Mouse (Mus musculus) cortical plate, adult 2 months (tissue): Measurements from ENCODE around the gene Ccdc8. TPM values are rescaled to one million over a fixed set of nuclear protein-coding genes. Genes with fewer than 3 reads are reported as not detected.

Source experiments
- H3K27ac ChIP-seq: fragments of 200-500 bp; 2 replicates; pipeline ENCODE4 v1.5.1; 2012; ENCODE audit warnings: low read length, control low read depth, inconsistent platforms; ENCODE audit not compliant: insufficient read depth
- H3K4me1 ChIP-seq: fragments of 200-500 bp; 2 replicates; pipeline ENCODE4 v1.6.1; 2011; ENCODE audit warnings: low read length; ENCODE audit not compliant: control insufficient read depth, insufficient read depth
- H3K4me3 ChIP-seq: fragments of 200-500 bp; 2 replicates; pipeline ENCODE4 v1.5.1; 2011; ENCODE audit warnings: mild to moderate bottlenecking, low read length, control low read depth; ENCODE audit not compliant: insufficient read depth
- CTCF ChIP-seq: fragments of 200-500 bp; IDR thresholded peaks from 2 replicates; pipeline ENCODE4 v1.5.1; 2011; ENCODE audit warnings: mild to moderate bottlenecking, control low read depth, low read length; ENCODE audit not compliant: insufficient read depth; ENCODE audit errors: extremely low read depth
- POLR2A ChIP-seq: fragments of 200-500 bp; IDR thresholded peaks from 2 replicates; pipeline ENCODE4 v1.6.1; 2011; ENCODE audit warnings: mild to moderate bottlenecking, low read length, control low read depth; ENCODE audit not compliant: insufficient read depth; ENCODE audit errors: extremely low read depth
- polyA plus RNA-seq: library from polyadenylated mRNA; depleted of rRNA; stranded (reverse); fragments of >200 nt; gene quantifications from 2 replicates; pipeline ENCODE4 v1.2.3, GENCODE M21; 2012

Ccdc8 gene
- polyA plus RNA-seq, 1 experiment: 1.8 TPM

DNA sequence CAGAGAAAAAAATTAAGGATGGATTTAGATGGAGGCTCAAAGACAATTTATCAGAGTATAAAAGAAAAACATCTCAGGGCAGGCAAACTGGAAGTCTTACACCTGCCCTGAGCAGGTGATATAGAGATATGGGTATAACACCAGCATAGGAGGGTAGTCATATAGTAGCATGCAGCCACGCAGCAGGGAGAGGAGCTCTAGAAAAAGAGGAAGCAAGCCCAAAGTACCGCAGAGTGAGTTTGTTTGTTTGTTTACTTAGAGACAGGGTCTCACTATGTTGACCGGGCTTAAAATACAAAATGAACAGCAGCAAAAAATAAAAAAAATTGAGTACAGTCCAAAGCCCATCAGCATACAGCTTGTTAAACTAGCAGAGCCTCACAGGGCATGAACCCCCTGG lies 21.3 kb upstream of the Ccdc8 start:
- no peak overlapping the region for H3K4me3 ChIP-seq
- TF ChIP-seq CTCF: no peak
- no peak for TF ChIP-seq POLR2A
- H3K27ac ChIP-seq: no peak overlapping the region
- no peaks in the 10 kb centered on the region; the same call in 1 of the 2 replicates for H3K4me1 ChIP-seq

DNA sequence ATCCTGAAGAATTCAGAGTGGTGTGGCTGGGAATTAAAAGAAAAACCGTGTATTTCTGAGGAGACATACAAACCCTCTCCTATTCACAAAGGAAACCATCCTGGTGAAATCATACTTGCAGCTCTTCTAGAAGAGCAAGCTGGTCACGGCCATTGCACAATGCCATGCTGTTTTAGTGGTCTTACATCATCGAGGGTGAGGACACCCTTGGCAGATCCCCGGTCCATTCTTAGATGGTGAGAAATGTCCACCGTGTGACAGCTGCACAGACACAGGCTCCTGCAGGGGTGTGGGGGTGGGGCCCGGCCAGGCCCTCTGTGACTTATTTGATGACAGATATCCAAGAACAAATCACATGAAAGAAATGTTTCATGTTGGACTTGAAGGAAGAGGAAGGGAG lies 18.5 kb upstream of the Ccdc8 start:
- Histone ChIP-seq H3K27ac (peak overlapping the region; percentile 50; the same call in 1 of the 2 replicates), H3K4me3 (no peak overlapping the region), H3K4me1 (no peaks in the 10 kb centered on the region; the same call in 1 of the 2 replicates)
- TF ChIP-seq POLR2A (no peak), CTCF (no peak)

- no peak overlapping the region for H3K27ac ChIP-seq
- peaks cover 2% of the 10 kb centered on the region; the same call in 1 of the 2 replicates for H3K4me1 ChIP-seq
- TF ChIP-seq CTCF (no peak), POLR2A (no peak)
- no peak overlapping the region for H3K4me3 ChIP-seq
These were observed 16.2 kb upstream of the Ccdc8 start for GRCm38 (mm10) chr7:16976298-16976697.

- TF ChIP-seq POLR2A (no peak), CTCF (no peak)
- Histone ChIP-seq H3K4me1 (peaks cover 2% of the 10 kb centered on the region; the same call in 1 of the 2 replicates), H3K27ac (no peak overlapping the region), H3K4me3 (no peak overlapping the region)
These were observed 14.3 kb upstream of the Ccdc8 start for GRCm38 (mm10) chr7:16978173-16978572.

GRCm38 (mm10) chr7:16978593-16978992 lies 13.9 kb upstream of the Ccdc8 start:
- H3K4me3 ChIP-seq: no peak overlapping the region
- H3K4me1 ChIP-seq: peaks cover 3% of the 10 kb centered on the region; the same call in 1 of the 2 replicates
- no peak overlapping the region for H3K27ac ChIP-seq
- no peak for TF ChIP-seq POLR2A
- no peak for TF ChIP-seq CTCF

GRCm38 (mm10) chr7:16980348-16980747 lies 12.2 kb upstream of the Ccdc8 start:
- Histone ChIP-seq H3K4me3 (peak overlapping the region; percentile 8; the same call in 1 of the 2 replicates), H3K27ac (peak overlapping the region; percentile 61; the same call in 1 of the 2 replicates), H3K4me1 (peaks cover 5% of the 10 kb centered on the region; the same call in 1 of the 2 replicates)
- TF ChIP-seq POLR2A (0 out of 2 replicates have a peak, but pooled peaks have one; percentile 47), CTCF (no peak)

- H3K4me1 ChIP-seq: peaks cover 16% of the 10 kb centered on the region
These were observed 9.5 kb upstream of the Ccdc8 start, which contains the start of gene Gm42372 for GRCm38 (mm10) chr7:16982859-16983568. Gm42372 (plus strand) TSS chr7:16983086.

DNA sequence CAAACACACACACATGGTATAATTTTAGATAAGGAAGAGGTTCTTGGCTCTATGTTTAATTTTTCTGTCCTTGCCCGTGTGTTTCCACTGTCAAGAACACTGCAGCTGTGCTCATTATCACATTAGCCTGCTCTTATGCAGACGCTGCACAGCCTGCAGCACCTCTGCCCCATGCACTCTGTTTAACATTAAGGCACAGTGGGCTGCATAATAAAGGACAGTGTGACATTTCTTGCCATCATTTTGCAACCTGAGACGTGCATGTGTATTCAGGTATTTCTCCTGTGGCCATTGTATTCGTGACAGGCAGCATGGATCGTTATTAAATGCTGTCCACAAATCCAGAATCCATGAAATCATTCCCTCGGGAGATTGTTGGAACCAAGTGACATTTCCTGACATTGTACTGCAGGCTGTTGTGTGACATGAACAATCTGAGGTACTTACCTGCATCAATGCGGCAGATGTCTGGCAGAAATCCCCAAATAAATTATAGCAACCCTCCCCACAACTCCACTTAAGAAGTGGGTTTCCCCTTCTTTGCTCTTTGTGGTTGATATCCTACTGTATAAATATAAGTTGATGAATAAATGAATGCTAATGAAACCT lies 4.9 kb upstream of the Ccdc8 start:
- 0 out of 2 replicates have a peak overlapping the region, but pooled peaks have one; percentile 49 for H3K27ac ChIP-seq
- H3K4me1 ChIP-seq: peaks cover 14% of the 10 kb centered on the region
- no peak overlapping the region; the same call in 1 of the 2 replicates for H3K4me3 ChIP-seq
- TF ChIP-seq CTCF: no peak
- no peak for TF ChIP-seq POLR2A

More at GRCm38 (mm10) chr7:16982859-16983568, 9.5 kb upstream of the Ccdc8 start, which contains the start of gene Gm42372:
- Histone ChIP-seq H3K27ac (peak within 1 kb of the TSS; percentile 86), H3K4me3 (peak within 1 kb of the TSS; percentile 69)
- TF ChIP-seq POLR2A (peak; percentile 54; the same call in 1 of the 2 replicates), CTCF (no peak)

DNA sequence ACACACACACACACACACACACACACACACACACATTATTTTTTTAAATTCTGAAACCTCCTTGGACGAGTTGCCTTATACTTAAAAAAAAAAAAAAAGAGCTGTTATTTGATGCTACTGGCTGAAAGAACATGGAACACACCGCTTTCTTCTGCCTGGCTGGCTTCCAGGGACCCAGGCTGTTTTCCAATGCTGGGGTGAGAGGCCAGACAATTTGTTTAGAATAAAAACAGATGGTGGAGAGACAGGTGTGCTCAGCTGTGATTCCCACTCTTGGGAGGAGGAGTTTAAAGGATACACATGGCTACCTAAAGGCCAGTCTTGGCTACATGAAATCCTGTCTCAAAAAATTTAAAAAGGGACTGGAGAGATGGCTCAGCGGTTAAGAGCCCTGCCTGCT lies 4.1 kb upstream of the Ccdc8 start:
- H3K4me1 ChIP-seq: peaks cover 14% of the 10 kb centered on the region
- no peak for TF ChIP-seq CTCF
- TF ChIP-seq POLR2A: no peak

More for the DNA sequence above, 4.1 kb upstream of the Ccdc8 start:
- Histone ChIP-seq H3K27ac (no peak overlapping the region), H3K4me3 (no peak overlapping the region)
